Mouse (Mus musculus): ENCODE measurements at regions not wholly inside any gene's neighbourhood (a gene's known extent, or its start where the extent isn't known, plus 50 kb on each side); places are given as distances from the start of the nearest gene placed in this dataset.

DNA sequence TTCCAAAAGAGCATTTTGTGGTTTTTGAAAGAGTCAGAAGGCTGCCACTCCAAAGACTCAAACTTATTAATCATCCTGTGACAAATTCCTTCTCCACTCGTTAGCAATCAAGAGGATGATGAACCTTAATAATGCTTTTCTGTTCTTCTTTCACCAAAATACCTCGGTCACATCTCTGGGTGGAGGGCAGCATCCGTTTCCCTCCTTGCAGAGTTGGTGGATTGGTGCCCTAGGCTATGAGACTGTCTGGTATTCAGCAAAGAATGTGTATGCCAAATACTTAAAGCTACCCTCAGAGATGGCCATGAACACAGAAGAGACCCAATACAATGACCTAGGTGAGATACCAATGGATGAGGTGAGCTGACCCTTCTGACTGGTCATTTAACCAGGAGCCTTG, 226.6 kb downstream of the Agtpbp1 start:
- H3K9me3 ChIP-seq (replicated peaks): no peaks in the 10 kb centered on the region

DNA sequence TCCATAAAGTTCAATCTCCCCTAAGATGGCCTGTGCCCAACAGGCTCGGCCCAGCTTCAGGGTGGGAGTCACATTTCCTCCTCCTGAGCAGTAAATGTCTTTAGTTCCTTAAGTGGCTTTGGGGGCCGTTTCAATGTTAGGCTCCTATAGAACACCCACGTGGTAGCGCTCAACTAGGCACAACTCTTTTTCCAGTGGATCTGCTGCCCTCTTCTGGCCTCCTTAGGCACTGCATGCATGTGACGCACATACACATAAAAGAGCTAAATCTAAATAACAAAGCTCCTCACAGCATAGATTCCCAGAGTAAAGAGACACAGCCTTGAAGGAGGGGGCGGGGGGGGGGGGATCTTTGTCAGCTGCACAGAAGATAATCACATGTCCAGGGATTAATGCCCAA, 233.6 kb downstream of the Agtpbp1 start:
- ATAC-seq: no peak
- 53% methylated on average over 6 of the region's 6 CpGs for WGBS (ENCODE audit: insufficient replicate concordance)
- Histone ChIP-seq H3K9ac (no peak overlapping the region), H3K27ac (no peak overlapping the region), H3K4me1 (no peaks in the 10 kb centered on the region), H3K4me2 (no peak overlapping the region), H3K9me3 (replicated peaks) (peaks cover 5% of the 10 kb centered on the region; the same call in 1 of the 2 replicates), H3K36me3 (no peaks in the 10 kb centered on the region), H3K27me3 (replicated peaks) (no peaks in the 10 kb centered on the region), H3K4me3 (no peak overlapping the region)

More for the DNA sequence above, 226.6 kb downstream of the Agtpbp1 start:
- Histone ChIP-seq H3K4me1 (no peaks in the 10 kb centered on the region), H3K27me3 (replicated peaks) (no peaks in the 10 kb centered on the region), H3K4me3 (no peak overlapping the region), H3K4me2 (no peak overlapping the region), H3K27ac (no peak overlapping the region), H3K36me3 (no peaks in the 10 kb centered on the region), H3K9ac (no peak overlapping the region)
- ATAC-seq: no peak
- 48% methylated on average over 3 of the region's 3 CpGs for WGBS (ENCODE audit: insufficient replicate concordance)

DNA sequence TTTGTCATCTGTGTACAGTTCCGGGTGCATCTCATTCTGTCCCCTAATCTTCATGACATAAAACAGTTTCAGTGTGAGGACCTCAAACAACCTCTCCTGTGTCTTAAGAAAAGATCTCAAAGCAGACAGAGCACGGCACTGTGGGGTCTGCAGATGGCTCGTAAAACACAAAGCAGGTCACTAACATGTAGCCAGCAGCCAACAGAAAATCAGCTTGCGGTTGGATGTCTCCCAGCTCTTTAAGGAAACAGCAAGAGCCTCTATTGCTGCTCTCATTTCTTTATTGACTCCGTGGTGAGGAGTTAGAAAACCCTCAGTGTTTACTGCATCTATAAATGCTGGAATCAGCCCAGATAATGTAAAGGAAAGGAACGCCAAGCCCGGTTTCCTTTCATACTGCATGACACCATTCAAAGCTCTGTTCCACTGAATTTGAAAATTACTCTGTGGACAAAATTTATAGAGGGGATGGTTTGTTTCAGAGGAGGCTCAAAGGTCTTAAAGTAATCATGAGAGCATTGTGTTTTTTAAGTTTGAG, 234.3 kb downstream of the Agtpbp1 start:
- Histone ChIP-seq H3K36me3 (no peaks in the 10 kb centered on the region), H3K4me3 (no peak overlapping the region), H3K27me3 (replicated peaks) (no peaks in the 10 kb centered on the region), H3K4me2 (no peak overlapping the region), H3K4me1 (no peaks in the 10 kb centered on the region), H3K9ac (no peak overlapping the region), H3K9me3 (replicated peaks) (peaks cover 5% of the 10 kb centered on the region; the same call in 1 of the 2 replicates), H3K27ac (no peak overlapping the region)
- ATAC-seq: no peak
- 67% methylated on average over 7 of the region's 7 CpGs for WGBS (ENCODE audit: insufficient replicate concordance)

DNA sequence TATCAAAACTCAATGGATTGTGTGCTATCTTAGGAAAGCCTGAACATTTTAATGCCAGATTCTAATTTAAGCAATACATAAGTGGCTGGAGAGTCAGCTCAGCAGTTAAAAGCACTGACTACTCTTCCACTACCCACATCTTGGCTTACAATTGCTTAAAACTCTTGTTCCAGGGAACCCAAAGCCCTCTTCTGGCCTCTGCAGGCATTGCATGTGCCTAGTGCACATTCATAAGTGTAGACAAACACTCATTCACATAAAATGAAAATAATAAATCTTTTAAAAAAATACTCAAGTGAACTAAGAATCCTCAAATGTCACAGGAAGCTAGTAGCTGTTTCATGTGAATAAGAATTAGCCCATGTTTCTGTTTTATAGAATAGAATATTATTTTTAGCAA, 236.5 kb downstream of the Agtpbp1 start:
- no peak for ATAC-seq
- H3K4me3 ChIP-seq: no peak overlapping the region
- no peaks in the 10 kb centered on the region for H3K4me1 ChIP-seq
- no peak overlapping the region for H3K27ac ChIP-seq
- no peak overlapping the region for H3K9ac ChIP-seq
- H3K4me2 ChIP-seq: no peak overlapping the region
- no peaks in the 10 kb centered on the region for H3K36me3 ChIP-seq
- no peaks in the 10 kb centered on the region for H3K27me3 ChIP-seq (replicated peaks)
- peaks cover 5% of the 10 kb centered on the region; the same call in 1 of the 2 replicates for H3K9me3 ChIP-seq (replicated peaks)

DNA sequence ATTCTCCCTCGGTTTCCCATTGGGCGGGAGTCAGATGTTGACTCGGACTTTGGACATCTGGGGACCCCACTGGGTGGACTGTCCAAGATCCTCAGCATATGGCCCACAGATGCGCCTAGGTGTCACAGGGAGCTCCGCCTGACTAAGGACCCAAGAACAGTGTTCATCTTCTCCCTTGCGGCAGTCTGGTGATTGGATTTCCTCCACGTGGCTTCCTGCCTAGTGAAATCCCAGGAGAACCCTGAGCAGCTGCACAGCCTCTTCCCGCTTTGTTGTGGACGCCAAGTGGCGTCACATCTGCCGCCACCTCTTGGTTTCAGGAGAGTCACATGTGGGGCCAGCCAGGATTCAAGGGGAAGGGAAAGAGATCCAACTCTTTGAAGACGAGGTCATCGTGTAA, 243.2 kb downstream of the Agtpbp1 start:
- Histone ChIP-seq H3K4me2 (no peak overlapping the region), H3K4me1 (no peaks in the 10 kb centered on the region), H3K9ac (no peak overlapping the region), H3K36me3 (no peaks in the 10 kb centered on the region), H3K27me3 (replicated peaks) (no peaks in the 10 kb centered on the region), H3K4me3 (no peak overlapping the region), H3K9me3 (replicated peaks) (no peaks in the 10 kb centered on the region), H3K27ac (no peak overlapping the region)
- ATAC-seq: no peak
- WGBS (ENCODE audit: insufficient replicate concordance): 74% methylated on average over 13 of the region's 13 CpGs

DNA sequence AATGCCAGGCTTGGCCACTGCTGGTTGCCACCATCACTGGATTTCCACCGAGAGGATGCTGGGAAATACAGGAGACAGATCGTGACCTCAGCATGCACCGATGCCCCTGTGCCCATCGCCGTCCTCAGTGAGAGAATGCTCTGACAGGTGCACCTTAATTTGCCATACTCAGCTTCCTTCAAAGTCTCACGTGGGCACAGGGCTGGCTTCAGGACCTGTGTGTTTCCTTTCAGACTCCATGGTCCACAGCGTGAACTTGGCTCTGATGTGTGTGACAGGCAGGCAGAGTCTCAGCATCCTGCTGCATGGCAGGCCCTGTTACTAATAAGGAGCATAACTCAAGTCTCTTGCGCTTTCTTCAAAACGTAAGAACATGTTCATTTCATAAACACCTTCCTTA, 246.6 kb downstream of the Agtpbp1 start:
- H3K36me3 ChIP-seq: no peaks in the 10 kb centered on the region
- no peaks in the 10 kb centered on the region for H3K9me3 ChIP-seq (replicated peaks)
- H3K27ac ChIP-seq: no peak overlapping the region
- H3K4me2 ChIP-seq: no peak overlapping the region
- no peak for ATAC-seq
- H3K4me1 ChIP-seq: no peaks in the 10 kb centered on the region
- 72% methylated on average over 9 of the region's 9 CpGs for WGBS (ENCODE audit: insufficient replicate concordance)
- H3K9ac ChIP-seq: no peak overlapping the region
- H3K27me3 ChIP-seq (replicated peaks): no peaks in the 10 kb centered on the region
- no peak overlapping the region for H3K4me3 ChIP-seq

DNA sequence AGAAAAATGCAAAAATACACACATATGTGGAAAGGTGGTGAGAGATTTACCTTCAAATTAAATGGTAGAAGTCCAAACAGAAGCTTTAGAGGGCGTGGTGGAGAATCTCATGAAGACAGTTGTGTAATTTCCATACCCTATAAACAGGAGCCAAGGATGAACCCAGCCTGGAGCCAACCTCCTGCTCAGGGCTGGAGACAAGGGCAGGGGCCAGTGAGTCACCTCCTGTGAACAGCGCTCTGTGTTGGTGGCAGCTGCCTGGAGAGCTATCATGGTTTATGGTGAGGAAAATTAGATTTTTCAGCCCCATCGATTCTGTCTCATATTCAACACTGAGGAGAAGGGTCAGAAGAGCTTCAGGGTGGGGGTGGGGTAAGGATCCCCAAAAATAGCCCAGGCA, 261.1 kb downstream of the Agtpbp1 start:
- Histone ChIP-seq H3K4me1 (no peaks in the 10 kb centered on the region), H3K36me3 (no peaks in the 10 kb centered on the region), H3K4me3 (no peak overlapping the region), H3K27ac (no peak overlapping the region), H3K27me3 (replicated peaks) (no peaks in the 10 kb centered on the region), H3K9me3 (replicated peaks) (no peaks in the 10 kb centered on the region), H3K9ac (no peak overlapping the region), H3K4me2 (no peak overlapping the region)
- WGBS (ENCODE audit: insufficient replicate concordance): 66% methylated on average over 3 of the region's 3 CpGs
- ATAC-seq: no peak

DNA sequence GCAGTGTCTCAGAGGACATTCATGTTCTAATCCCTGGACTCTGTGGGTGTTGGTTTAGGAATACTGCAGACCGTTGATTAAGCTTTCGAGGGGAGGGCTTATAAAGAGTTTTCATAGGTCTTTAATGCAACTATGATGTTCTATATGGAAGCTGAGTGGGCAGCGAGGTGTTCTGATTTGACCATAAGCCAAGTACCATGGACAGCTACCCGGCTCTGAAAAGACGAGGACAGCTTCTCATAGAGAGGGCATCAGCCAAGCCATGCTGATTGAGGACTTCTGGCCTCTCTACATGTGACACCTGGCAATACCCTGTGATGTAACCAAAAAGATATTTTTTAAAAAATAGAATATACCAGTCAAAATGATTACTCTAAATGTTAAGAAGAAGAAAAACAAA, 261.6 kb downstream of the Agtpbp1 start:
- Histone ChIP-seq H3K4me1 (no peaks in the 10 kb centered on the region), H3K4me2 (no peak overlapping the region), H3K4me3 (no peak overlapping the region), H3K36me3 (no peaks in the 10 kb centered on the region), H3K9me3 (replicated peaks) (no peaks in the 10 kb centered on the region), H3K9ac (no peak overlapping the region), H3K27ac (no peak overlapping the region), H3K27me3 (replicated peaks) (no peaks in the 10 kb centered on the region)
- ATAC-seq: no peak
- 28% methylated on average over 5 of the region's 5 CpGs for WGBS (ENCODE audit: insufficient replicate concordance)

DNA sequence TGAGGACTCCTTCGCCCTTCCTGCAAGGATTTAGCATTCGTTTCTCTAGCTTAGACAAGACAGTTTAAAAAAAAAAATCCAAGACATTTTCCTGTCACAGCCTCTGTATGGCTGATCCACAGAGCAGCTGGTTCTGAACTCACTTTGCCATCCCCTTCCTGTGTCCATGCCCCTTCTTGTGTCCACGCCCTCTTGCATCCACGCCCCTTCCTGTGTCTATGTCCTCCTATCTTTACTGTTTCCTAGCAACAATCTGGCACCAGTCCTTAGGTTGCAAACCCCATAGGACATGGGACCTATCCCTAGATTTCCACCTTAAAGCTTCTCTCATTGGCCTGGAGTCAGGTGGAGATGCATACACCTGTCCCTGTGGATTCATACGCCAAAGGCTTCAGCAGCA, 264.8 kb downstream of the Agtpbp1 start:
- H3K4me3 ChIP-seq: no peak overlapping the region
- H3K4me1 ChIP-seq: no peaks in the 10 kb centered on the region
- H3K27me3 ChIP-seq (replicated peaks): no peaks in the 10 kb centered on the region
- no peaks in the 10 kb centered on the region for H3K36me3 ChIP-seq
- no peak overlapping the region for H3K9ac ChIP-seq
- H3K27ac ChIP-seq: no peak overlapping the region
- no peak for ATAC-seq
- H3K4me2 ChIP-seq: no peak overlapping the region
- WGBS (ENCODE audit: insufficient replicate concordance): 62% methylated on average over 5 of the region's 5 CpGs
- H3K9me3 ChIP-seq (replicated peaks): no peaks in the 10 kb centered on the region

DNA sequence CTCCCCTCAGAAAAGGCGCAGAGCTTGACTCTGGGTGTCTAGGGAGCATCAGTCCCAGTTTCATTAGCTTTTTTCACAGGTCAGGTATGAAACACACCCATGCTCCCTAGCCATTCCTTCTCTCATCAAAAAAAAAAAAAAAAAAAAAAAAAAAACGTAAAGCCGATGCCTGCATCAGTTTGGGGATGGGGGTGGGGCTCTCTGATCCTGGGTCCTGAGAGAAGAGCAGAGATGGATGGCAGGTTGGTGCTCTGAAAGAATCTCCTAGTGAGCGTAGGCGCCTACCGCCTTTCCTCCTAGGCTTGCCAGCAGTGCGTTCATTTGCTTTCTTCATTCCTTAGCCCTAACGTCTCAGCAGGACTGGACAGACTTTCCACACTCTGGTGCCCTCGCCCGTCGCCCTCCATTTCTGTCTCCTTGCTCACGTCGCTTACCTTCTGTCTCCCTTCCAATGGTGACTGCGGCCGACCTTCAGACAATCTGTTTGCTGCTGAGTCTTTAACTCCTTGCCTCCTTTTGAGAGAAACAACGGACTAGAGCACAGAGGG, 267.5 kb downstream of the Agtpbp1 start:
- ATAC-seq: no peak
- no peaks in the 10 kb centered on the region for H3K27me3 ChIP-seq (replicated peaks)
- H3K9me3 ChIP-seq (replicated peaks): no peaks in the 10 kb centered on the region
- no peaks in the 10 kb centered on the region for H3K36me3 ChIP-seq
- H3K4me3 ChIP-seq: no peak overlapping the region
- no peaks in the 10 kb centered on the region for H3K4me1 ChIP-seq
- 64% methylated on average over 16 of the region's 16 CpGs for WGBS (ENCODE audit: insufficient replicate concordance)
- no peak overlapping the region for H3K27ac ChIP-seq
- H3K9ac ChIP-seq: no peak overlapping the region
- H3K4me2 ChIP-seq: no peak overlapping the region

DNA sequence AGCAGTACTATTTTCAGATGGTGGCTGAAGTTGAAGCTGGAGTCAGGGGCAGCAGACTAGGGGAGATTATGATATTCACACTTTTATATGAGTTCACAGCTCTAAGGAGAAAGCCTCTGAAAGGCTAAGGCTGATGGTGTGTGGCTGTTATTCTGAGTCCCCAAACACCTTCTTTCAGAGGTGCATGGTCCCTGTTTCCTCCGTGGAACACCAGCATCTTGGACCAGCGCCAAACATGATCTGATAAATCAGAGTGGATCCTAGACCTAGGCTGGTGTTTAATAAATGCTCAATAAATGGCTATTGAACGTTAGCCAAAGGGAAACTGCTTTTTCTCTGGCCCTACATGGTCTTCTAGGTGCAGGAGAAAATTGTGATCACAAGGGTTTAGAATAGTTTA, 269.2 kb downstream of the Agtpbp1 start:
- no peak overlapping the region for H3K4me3 ChIP-seq
- H3K4me1 ChIP-seq: no peaks in the 10 kb centered on the region
- H3K4me2 ChIP-seq: no peak overlapping the region
- H3K36me3 ChIP-seq: no peaks in the 10 kb centered on the region
- no peak overlapping the region for H3K9ac ChIP-seq
- ATAC-seq: no peak
- H3K27ac ChIP-seq: no peak overlapping the region
- no peaks in the 10 kb centered on the region for H3K27me3 ChIP-seq (replicated peaks)
- WGBS (ENCODE audit: insufficient replicate concordance): 45% methylated on average over 3 of the region's 3 CpGs
- H3K9me3 ChIP-seq (replicated peaks): no peaks in the 10 kb centered on the region

DNA sequence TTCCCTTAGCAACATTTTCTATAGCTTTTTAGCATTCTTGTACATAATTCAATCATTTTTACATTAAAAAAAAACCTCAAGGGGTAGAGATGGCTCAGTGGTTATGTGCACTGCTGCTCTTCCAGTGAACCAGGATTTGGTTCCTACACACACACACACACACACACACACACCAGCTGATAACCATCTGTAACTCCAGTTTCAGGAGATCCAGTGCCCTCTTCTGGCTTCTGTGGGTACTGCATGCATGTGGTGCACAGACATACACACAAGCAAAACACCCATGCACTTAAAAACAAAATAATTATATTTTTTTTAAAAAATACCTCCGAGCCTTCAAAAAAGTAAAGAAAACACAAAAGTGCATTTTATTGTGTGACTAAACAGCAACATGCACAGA, 270.6 kb downstream of the Agtpbp1 start:
- Histone ChIP-seq H3K4me3 (no peak overlapping the region), H3K9me3 (replicated peaks) (no peaks in the 10 kb centered on the region), H3K27me3 (replicated peaks) (no peaks in the 10 kb centered on the region), H3K36me3 (no peaks in the 10 kb centered on the region), H3K4me2 (no peak overlapping the region), H3K27ac (no peak overlapping the region), H3K9ac (no peak overlapping the region), H3K4me1 (no peaks in the 10 kb centered on the region)
- 36% methylated on average over 1 of the region's 1 CpGs for whole genome bisulfite sequencing (ENCODE audit: insufficient replicate concordance)
- ATAC-seq: no peak

DNA sequence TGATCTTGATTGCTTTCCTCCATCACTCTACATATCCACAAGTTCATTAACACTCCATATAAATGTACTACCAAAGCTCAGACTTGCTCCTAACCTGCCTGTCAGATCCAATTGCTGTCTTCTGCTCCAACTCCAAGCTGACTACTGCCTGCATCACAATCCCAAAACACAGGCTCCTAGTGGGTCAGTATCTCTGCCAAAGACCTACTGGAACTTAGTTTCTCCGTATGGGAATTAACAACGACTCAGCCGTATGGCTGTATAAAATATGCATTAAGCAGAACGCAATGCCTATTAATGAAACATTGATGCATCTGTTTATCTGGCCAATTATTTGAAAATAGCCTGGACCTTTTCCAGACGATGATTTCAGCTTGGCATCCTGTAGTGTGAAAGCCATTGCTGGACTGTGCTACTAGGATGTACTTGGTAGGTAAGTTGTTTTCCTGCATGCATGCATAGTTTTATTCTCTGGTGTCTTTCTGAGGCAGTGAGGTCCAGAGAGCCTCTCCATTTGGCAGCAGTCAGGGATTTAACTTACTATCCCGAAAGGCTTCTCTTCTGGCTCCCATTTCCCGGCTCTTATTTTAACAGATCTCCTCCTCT, 271.2 kb downstream of the Agtpbp1 start:
- Histone ChIP-seq H3K4me3 (no peak overlapping the region), H3K9me3 (replicated peaks) (no peaks in the 10 kb centered on the region), H3K36me3 (no peaks in the 10 kb centered on the region), H3K4me1 (no peaks in the 10 kb centered on the region), H3K4me2 (no peak overlapping the region), H3K9ac (no peak overlapping the region), H3K27ac (no peak overlapping the region), H3K27me3 (replicated peaks) (no peaks in the 10 kb centered on the region)
- no peak for ATAC-seq
- WGBS (ENCODE audit: insufficient replicate concordance): 80% methylated on average over 7 of the region's 7 CpGs
